15 mouse cellular contexts compared by ENCODE assay signal in genomic region chr16:81380434-81380833, GRCm38 (mm10).
"Had no signal": no experiment of that assay in that cellular context is flagged by ENCODE, and none has a peak within 500 bp of the region (broad histone marks: within the 10 kb centered on the region; RNA-seq: fewer than 3 reads in every experiment).

No protein-coding gene starts in this region.

- H3K27me3 ChIP-seq: kidney, embryonic 15.5 days; midbrain, embryonic 12.5 days; midbrain, embryonic 15.5 days; neural tube, embryonic 12.5 days; neural tube, embryonic 15.5 days had no signal

- H3K27ac ChIP-seq: kidney, embryonic 15.5 days; liver, embryonic 14.5 days; macrophage; midbrain, embryonic 12.5 days; midbrain, embryonic 15.5 days; neural tube, embryonic 12.5 days; neural tube, embryonic 15.5 days had no signal

- H3K4me3 ChIP-seq: kidney, embryonic 15.5 days; midbrain, embryonic 12.5 days; midbrain, embryonic 15.5 days; neural tube, embryonic 12.5 days; neural tube, embryonic 15.5 days had no signal

- H3K36me3 ChIP-seq: kidney, embryonic 15.5 days; midbrain, embryonic 12.5 days; midbrain, embryonic 15.5 days; neural tube, embryonic 12.5 days; neural tube, embryonic 15.5 days had no signal

- H3K9ac ChIP-seq: kidney, embryonic 15.5 days; liver, embryonic 14.5 days; liver, postnatal 0 days; lung, embryonic 14.5 days; midbrain, embryonic 12.5 days; midbrain, embryonic 15.5 days; neural tube, embryonic 12.5 days; neural tube, embryonic 15.5 days had no signal

- H3K4me1 ChIP-seq: kidney, embryonic 15.5 days; midbrain, embryonic 12.5 days; neural tube, embryonic 12.5 days; neural tube, embryonic 15.5 days had no signal

- H3K4me2 ChIP-seq: kidney, embryonic 15.5 days; lung, embryonic 14.5 days; midbrain, embryonic 12.5 days; midbrain, embryonic 15.5 days; neural tube, embryonic 12.5 days; neural tube, embryonic 15.5 days had no signal

- DNase-seq: kidney, postnatal 10 days; kidney, postnatal 4 days; liver, postnatal 0 days; lung, embryonic 14.5 days; thymus, adult 2 months; thymus, postnatal 14 days; thymus, postnatal 4 days had no signal

- ATAC-seq: liver, postnatal 0 days; lung, postnatal 0 days; midbrain, embryonic 15.5 days had no signal

- H3K9me3 ChIP-seq: kidney, embryonic 15.5 days; midbrain, embryonic 12.5 days; midbrain, embryonic 15.5 days; neural tube, embryonic 12.5 days; neural tube, embryonic 15.5 days had no signal
